Mouse (Mus musculus): Measurements from ENCODE around the gene Prss41.

- TF ChIP-seq CTCF (conservative IDR thresholded peaks at IDR 0.05; ENCODE audit: insufficient read depth, insufficient read length, low read depth, low read length) (no peak), POLR2A (IDR thresholded peaks at IDR 0.05; ENCODE audit: low read depth, low read length) (no peak)
Measured at GRCm38 (mm10) chr17:23876741-23877140, 32.8 kb upstream of the Prss41 start.
